Mouse (Mus musculus): ENCODE measurements around the gene Trpm3. TPM values are rescaled to one million over a fixed set of nuclear protein-coding genes. Genes with fewer than 3 reads are reported as not detected.

Gene Trpm3
- polyA plus RNA-seq, 1 experiment = 0.05 TPM

DNA sequence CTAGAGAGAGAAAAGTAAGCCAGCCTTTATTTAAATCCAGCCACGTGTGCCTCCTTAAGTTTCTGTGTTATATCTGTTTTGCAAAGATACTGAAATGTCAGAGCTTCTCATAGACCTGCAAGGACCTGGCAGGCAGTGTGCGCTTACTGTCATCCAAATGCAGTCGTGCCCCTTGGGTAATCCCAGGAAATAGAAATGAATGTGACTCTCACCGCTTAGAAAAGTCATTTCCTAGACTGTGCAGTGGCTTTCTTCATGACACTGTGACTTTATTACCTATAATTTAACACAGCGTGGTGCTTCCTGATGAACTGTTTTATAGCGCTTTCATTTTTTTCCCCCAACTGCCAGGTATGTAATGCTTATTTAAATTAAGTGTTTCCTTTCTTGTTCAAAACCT is 379.7 kb downstream of the Trpm3 start:
- H3K4me3 ChIP-seq (ENCODE audit: insufficient read depth, poor library complexity, severe bottlenecking) = no peak overlapping the region
- H3K27me3 ChIP-seq (ENCODE audit: control insufficient read depth, insufficient read depth, insufficient read length) = no peaks in the 10 kb centered on the region
- no peaks in the 10 kb centered on the region for H3K79me2 ChIP-seq (ENCODE audit: control insufficient read depth, insufficient read depth)
- no peaks in the 10 kb centered on the region for H3K79me3 ChIP-seq (ENCODE audit: low read depth)
- H3ac ChIP-seq (ENCODE audit: control insufficient read depth, insufficient read length, low read depth) = no peak overlapping the region
- TF ChIP-seq MAX (IDR thresholded peaks at IDR 0.05) = no peak
- TF ChIP-seq FOSL1 (IDR thresholded peaks at IDR 0.05; ENCODE audit: insufficient read depth, low read length, poor library complexity, severe bottlenecking) = no peak
- no peak for TF ChIP-seq CTCF (IDR thresholded peaks at IDR 0.05; ENCODE audit: control insufficient read depth, insufficient read depth, insufficient read length)
- no peak for TF ChIP-seq MYOD1 (IDR thresholded peaks at IDR 0.05; ENCODE audit: control insufficient read depth, insufficient read length, low read depth)
- TF ChIP-seq CEBPB (IDR thresholded peaks at IDR 0.05; ENCODE audit: low read depth) = no peak
- TF ChIP-seq USF1 (IDR thresholded peaks at IDR 0.05; ENCODE audit: low read depth) = no peak
- TF ChIP-seq MYOG (IDR thresholded peaks at IDR 0.05; ENCODE audit: control insufficient read depth, extremely low read depth, insufficient read length) = no peak
- no peaks in the 10 kb centered on the region for H3K36me3 ChIP-seq (ENCODE audit: control insufficient read depth, insufficient read depth)

DNA sequence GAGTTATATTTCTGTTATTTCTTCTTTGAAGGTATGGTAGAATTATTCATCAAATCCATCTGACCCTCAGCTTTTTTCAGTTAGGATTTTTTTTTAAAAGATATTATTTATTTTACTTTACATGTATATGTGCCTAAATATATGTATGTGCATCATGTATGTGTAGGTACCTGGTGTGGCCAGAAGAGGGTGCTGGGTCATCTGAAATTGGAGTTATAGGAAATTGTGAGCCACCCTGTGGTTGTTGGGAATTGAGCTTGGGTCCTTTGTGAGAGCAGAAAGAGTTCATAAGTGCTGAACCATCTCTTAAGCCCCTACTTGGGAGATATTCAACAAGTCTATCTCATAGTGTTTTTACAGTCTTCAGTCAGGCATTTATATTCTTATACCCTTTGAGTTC is 389.1 kb downstream of the Trpm3 start:
- Histone ChIP-seq H3K4me3 (ENCODE audit: insufficient read depth, poor library complexity, severe bottlenecking) (no peak overlapping the region), H3K79me2 (ENCODE audit: control insufficient read depth, insufficient read depth) (no peaks in the 10 kb centered on the region), H3K36me3 (ENCODE audit: control insufficient read depth, insufficient read depth) (no peaks in the 10 kb centered on the region)

DNA sequence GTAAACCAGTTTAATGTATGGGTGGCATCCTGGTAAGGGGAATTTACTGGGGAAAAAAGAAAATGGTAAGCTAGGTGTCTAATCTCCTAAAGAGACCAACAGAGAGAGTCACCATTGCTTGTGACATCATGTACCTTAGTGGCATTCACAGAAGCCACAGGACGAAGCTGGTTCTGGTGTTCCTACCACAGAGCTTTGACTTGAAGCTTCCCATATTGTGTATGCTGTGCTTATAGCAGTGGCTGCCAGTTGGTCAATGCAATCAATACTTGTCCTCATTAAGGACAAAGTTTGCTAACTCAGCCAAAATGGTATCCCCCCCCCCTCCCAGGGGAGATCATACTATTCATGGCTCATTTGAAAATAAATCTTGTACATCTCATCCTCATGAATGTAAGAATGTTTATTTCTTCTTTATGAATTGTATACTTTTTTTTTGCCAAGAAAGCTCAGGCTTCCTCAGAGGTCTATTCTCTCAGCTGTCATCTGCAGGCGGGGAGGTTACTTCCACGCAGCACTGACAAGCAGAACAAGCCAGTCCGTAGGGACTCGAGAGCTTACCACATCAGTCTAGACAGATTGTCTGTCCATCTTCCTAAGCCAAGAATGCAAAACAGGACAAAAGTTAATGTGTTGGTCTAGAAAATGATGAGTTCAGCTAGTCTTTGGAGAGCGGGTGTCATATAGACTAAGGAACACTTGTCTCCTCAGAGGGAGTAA is 404.3 kb downstream of the Trpm3 start:
- no peak for TF ChIP-seq USF1 (IDR thresholded peaks at IDR 0.05; ENCODE audit: low read depth)
- TF ChIP-seq CTCF (IDR thresholded peaks at IDR 0.05; ENCODE audit: control insufficient read depth, insufficient read depth, insufficient read length) = no peak
- Histone ChIP-seq H3K4me3 (ENCODE audit: insufficient read depth, poor library complexity, severe bottlenecking) (no peak overlapping the region), H3ac (ENCODE audit: control insufficient read depth, insufficient read length, low read depth) (no peak overlapping the region), H3K79me2 (ENCODE audit: control insufficient read depth, insufficient read depth) (no peaks in the 10 kb centered on the region), H3K27me3 (ENCODE audit: control insufficient read depth, insufficient read depth, insufficient read length) (no peaks in the 10 kb centered on the region), H3K36me3 (ENCODE audit: control insufficient read depth, insufficient read depth) (no peaks in the 10 kb centered on the region), H3K79me3 (ENCODE audit: low read depth) (no peaks in the 10 kb centered on the region)

More for the DNA sequence above, 389.1 kb downstream of the Trpm3 start:
- TF ChIP-seq MYOG (IDR thresholded peaks at IDR 0.05; ENCODE audit: control insufficient read depth, extremely low read depth, insufficient read length) = no peak
- no peak for TF ChIP-seq CTCF (IDR thresholded peaks at IDR 0.05; ENCODE audit: control insufficient read depth, insufficient read depth, insufficient read length)
- no peak for TF ChIP-seq USF1 (IDR thresholded peaks at IDR 0.05; ENCODE audit: low read depth)
- no peak for TF ChIP-seq MYOD1 (IDR thresholded peaks at IDR 0.05; ENCODE audit: control insufficient read depth, insufficient read length, low read depth)
- TF ChIP-seq CEBPB (IDR thresholded peaks at IDR 0.05; ENCODE audit: low read depth) = no peak
- TF ChIP-seq FOSL1 (IDR thresholded peaks at IDR 0.05; ENCODE audit: insufficient read depth, low read length, poor library complexity, severe bottlenecking) = no peak
- TF ChIP-seq MAX (IDR thresholded peaks at IDR 0.05) = no peak
- Histone ChIP-seq H3ac (ENCODE audit: control insufficient read depth, insufficient read length, low read depth) (no peak overlapping the region), H3K27me3 (ENCODE audit: control insufficient read depth, insufficient read depth, insufficient read length) (no peaks in the 10 kb centered on the region), H3K79me3 (ENCODE audit: low read depth) (no peaks in the 10 kb centered on the region)

DNA sequence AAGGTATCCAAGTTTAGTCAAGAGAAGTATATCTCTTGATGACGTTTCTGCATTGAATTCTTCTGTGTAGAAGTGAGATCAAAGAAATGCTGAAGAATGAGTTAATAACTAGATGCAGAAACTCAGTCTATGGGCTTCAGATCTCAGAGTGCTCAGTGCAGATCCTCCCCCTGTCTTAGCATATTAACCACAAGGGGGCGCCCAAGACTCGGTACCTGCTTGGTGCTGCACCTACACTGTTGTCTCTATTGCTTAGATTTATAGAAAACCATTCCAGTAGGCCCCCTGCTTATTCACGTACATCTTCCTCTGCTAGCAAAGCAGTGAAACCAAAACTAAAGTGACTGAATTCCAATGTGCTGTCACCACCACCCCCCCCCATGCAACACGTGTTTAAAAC is 413.3 kb downstream of the Trpm3 start:
- Histone ChIP-seq H3ac (ENCODE audit: control insufficient read depth, insufficient read length, low read depth) (no peak overlapping the region), H3K79me3 (ENCODE audit: low read depth) (no peaks in the 10 kb centered on the region), H3K27me3 (ENCODE audit: control insufficient read depth, insufficient read depth, insufficient read length) (no peaks in the 10 kb centered on the region), H3K36me3 (ENCODE audit: control insufficient read depth, insufficient read depth) (no peaks in the 10 kb centered on the region), H3K79me2 (ENCODE audit: control insufficient read depth, insufficient read depth) (no peaks in the 10 kb centered on the region), H3K4me3 (ENCODE audit: insufficient read depth, poor library complexity, severe bottlenecking) (no peak overlapping the region)
- TF ChIP-seq USF1 (IDR thresholded peaks at IDR 0.05; ENCODE audit: low read depth) = no peak
- TF ChIP-seq MAX (IDR thresholded peaks at IDR 0.05) = no peak
- no peak for TF ChIP-seq MYOG (IDR thresholded peaks at IDR 0.05; ENCODE audit: control insufficient read depth, extremely low read depth, insufficient read length)

DNA sequence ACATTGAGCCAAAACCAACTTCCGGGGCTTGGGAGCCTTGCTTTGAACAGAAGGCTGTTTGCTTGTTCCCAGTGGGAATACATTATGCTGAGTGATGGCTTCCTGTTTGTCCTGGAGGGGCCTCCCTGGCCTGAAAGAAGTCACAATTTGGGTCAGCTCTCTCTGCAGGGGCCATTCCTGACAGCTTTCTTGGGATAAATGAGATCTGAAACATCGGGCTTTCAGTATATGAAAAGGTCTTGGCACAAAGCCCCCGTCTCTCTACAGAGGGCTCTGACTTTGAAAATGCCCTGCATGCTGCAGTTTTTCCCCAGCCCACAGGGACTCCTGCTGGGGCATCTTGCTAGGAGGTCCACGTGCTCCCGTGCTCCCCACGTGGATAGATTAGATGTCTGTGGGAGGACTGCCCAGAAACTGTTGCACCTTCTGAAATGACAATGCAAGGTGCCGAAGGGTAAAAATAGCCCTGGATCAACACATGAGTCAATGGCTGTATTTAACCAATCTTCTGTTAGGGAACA is 415.6 kb downstream of the Trpm3 start:
- no peaks in the 10 kb centered on the region for H3K27me3 ChIP-seq (ENCODE audit: control insufficient read depth, insufficient read depth, insufficient read length)
- no peaks in the 10 kb centered on the region for H3K79me3 ChIP-seq (ENCODE audit: low read depth)
- TF ChIP-seq FOSL1 (IDR thresholded peaks at IDR 0.05; ENCODE audit: insufficient read depth, low read length, poor library complexity, severe bottlenecking) (no peak), MAX (IDR thresholded peaks at IDR 0.05) (no peak), MYOD1 (IDR thresholded peaks at IDR 0.05; ENCODE audit: control insufficient read depth, insufficient read length, low read depth) (no peak), CEBPB (IDR thresholded peaks at IDR 0.05; ENCODE audit: low read depth) (no peak), USF1 (IDR thresholded peaks at IDR 0.05; ENCODE audit: low read depth) (no peak), MYOG (IDR thresholded peaks at IDR 0.05; ENCODE audit: control insufficient read depth, extremely low read depth, insufficient read length) (no peak), CTCF (IDR thresholded peaks at IDR 0.05; ENCODE audit: control insufficient read depth, insufficient read depth, insufficient read length) (no peak)
- no peaks in the 10 kb centered on the region for H3K36me3 ChIP-seq (ENCODE audit: control insufficient read depth, insufficient read depth)
- H3ac ChIP-seq (ENCODE audit: control insufficient read depth, insufficient read length, low read depth) = no peak overlapping the region
- H3K79me2 ChIP-seq (ENCODE audit: control insufficient read depth, insufficient read depth) = no peaks in the 10 kb centered on the region
- H3K4me3 ChIP-seq (ENCODE audit: insufficient read depth, poor library complexity, severe bottlenecking) = no peak overlapping the region

DNA sequence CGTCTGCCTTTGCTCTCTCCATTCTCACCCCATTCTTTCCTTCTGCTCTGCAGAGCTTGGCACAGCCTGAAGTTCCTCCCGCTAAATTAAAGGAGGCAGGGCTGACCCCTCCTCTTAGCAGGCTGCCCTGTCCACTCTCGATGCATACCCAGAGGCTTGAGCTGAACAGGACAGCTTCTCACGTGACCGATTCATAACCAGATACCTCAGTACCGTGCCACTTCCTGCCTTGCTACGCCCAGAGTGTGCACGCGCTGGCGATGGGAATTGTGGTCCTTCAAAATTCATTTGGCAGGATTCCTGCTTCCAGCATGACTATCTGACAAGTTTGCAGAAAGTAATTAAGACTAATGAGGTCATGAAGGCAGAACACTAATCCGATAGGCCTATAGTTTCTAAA is 433.6 kb downstream of the Trpm3 start:
- Histone ChIP-seq H3K4me3 (ENCODE audit: insufficient read depth, poor library complexity, severe bottlenecking) (no peak overlapping the region), H3K79me2 (ENCODE audit: control insufficient read depth, insufficient read depth) (no peaks in the 10 kb centered on the region), H3K27me3 (ENCODE audit: control insufficient read depth, insufficient read depth, insufficient read length) (no peaks in the 10 kb centered on the region), H3K36me3 (ENCODE audit: control insufficient read depth, insufficient read depth) (no peaks in the 10 kb centered on the region), H3K79me3 (ENCODE audit: low read depth) (no peaks in the 10 kb centered on the region), H3ac (ENCODE audit: control insufficient read depth, insufficient read length, low read depth) (no peak overlapping the region)
- no peak for TF ChIP-seq CTCF (IDR thresholded peaks at IDR 0.05; ENCODE audit: control insufficient read depth, insufficient read depth, insufficient read length)
- TF ChIP-seq MAX (IDR thresholded peaks at IDR 0.05) = no peak
- TF ChIP-seq USF1 (IDR thresholded peaks at IDR 0.05; ENCODE audit: low read depth) = no peak
- no peak for TF ChIP-seq FOSL1 (IDR thresholded peaks at IDR 0.05; ENCODE audit: insufficient read depth, low read length, poor library complexity, severe bottlenecking)
- no peak for TF ChIP-seq CEBPB (IDR thresholded peaks at IDR 0.05; ENCODE audit: low read depth)
- no peak for TF ChIP-seq MYOD1 (IDR thresholded peaks at IDR 0.05; ENCODE audit: control insufficient read depth, insufficient read length, low read depth)
- no peak for TF ChIP-seq MYOG (IDR thresholded peaks at IDR 0.05; ENCODE audit: control insufficient read depth, extremely low read depth, insufficient read length)
